In the genomic region with DNA sequence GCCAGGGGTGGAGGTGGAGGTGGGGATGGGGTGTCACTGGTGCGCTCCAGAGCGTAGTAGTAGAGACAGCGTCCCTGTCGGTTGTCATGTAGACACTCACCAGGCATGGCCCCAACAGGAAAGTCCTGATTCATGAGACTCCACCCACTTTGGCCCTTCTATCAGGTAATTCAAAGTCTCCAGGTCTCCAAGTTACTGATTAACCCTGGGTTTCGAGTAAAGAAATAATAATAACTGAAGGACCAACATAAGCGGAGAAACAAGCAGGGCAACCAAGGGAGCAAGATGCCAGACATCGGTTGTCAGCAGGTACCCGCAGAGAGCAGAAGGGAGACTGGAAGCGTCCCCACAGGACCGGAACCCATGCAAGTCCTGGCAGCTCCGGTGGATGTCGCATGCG, we compare ENCODE assay signal across 15 mouse cellular contexts. TPM values are rescaled to one million over a fixed set of nuclear protein-coding genes. Genes with fewer than 3 reads are reported as not detected.
DNase-seq lines count a peak whose midpoint lies in the region; ATAC-seq and TF ChIP-seq lines count a peak whose summit lies in the region.
"Had no signal": no experiment of that assay in that cellular context is flagged by ENCODE, and none has a peak within 500 bp of the region (broad histone marks: within the 10 kb centered on the region; RNA-seq: fewer than 3 reads in every experiment).

A gene (plus strand): TSS at position 247 of the 400 bp plus-strand sequence.

- 0 out of 2 replicates have a peak within 1 kb of the TSS, but pooled peaks have one; percentile 16 for H3K4me2 ChIP-seq in liver, embryonic 16.5 days (ENCODE audit: low read depth, low read length)
- no peak within 1 kb of the TSS for H3K4me2 ChIP-seq in liver, embryonic 12.5 days
- H3K4me2 ChIP-seq in lung, embryonic 14.5 days: no peak within 1 kb of the TSS
- peak within 1 kb of the TSS; percentile 48 for H3K4me2 ChIP-seq in stomach, embryonic 16.5 days (ENCODE audit: low read depth, low read length)

- WGBS in liver, embryonic 16.5 days (ENCODE audit: insufficient replicate concordance): 76% methylated on average over 13 of the region's 13 CpGs
- WGBS in liver, embryonic 12.5 days (ENCODE audit: insufficient replicate concordance): 77% methylated on average over 13 of the region's 13 CpGs
- 75% methylated on average over 13 of the region's 13 CpGs for WGBS in lung, embryonic 14.5 days
- WGBS in stomach, embryonic 16.5 days: 67% methylated on average over 13 of the region's 13 CpGs

- H3K4me1 ChIP-seq in liver, embryonic 16.5 days (ENCODE audit: control insufficient read depth, low read depth, low read length): peaks cover 15% of the 10 kb centered on the region
- H3K4me1 ChIP-seq in liver, embryonic 12.5 days: peaks cover 13% of the 10 kb centered on the region
- peaks cover under 1% of the 10 kb centered on the region; the same call in 1 of the 2 replicates for H3K4me1 ChIP-seq in lung, embryonic 14.5 days (ENCODE audit: insufficient read depth)
- peaks cover 13% of the 10 kb centered on the region; the same call in 1 of the 2 replicates for H3K4me1 ChIP-seq in stomach, embryonic 16.5 days (ENCODE audit: control insufficient read depth, insufficient read depth, low read length)

- H3K9me3 ChIP-seq in liver, embryonic 16.5 days (replicated peaks; ENCODE audit: control insufficient read depth, low read length): no peaks in the 10 kb centered on the region
- no peaks in the 10 kb centered on the region for H3K9me3 ChIP-seq in liver, embryonic 12.5 days (replicated peaks)
- no peaks in the 10 kb centered on the region for H3K9me3 ChIP-seq in lung, embryonic 14.5 days (ENCODE audit: low read depth, low read length)
- no peaks in the 10 kb centered on the region for H3K9me3 ChIP-seq in stomach, embryonic 16.5 days (replicated peaks; ENCODE audit: control insufficient read depth, low read length)
- H3K9me3 ChIP-seq: midbrain, embryonic 10.5 days had no signal

- no peak within 1 kb of the TSS for H3K4me3 ChIP-seq in liver, embryonic 16.5 days (ENCODE audit: low read depth, low read length)
- H3K4me3 ChIP-seq in liver, embryonic 12.5 days: no peak within 1 kb of the TSS
- H3K4me3 ChIP-seq in lung, embryonic 14.5 days (ENCODE audit: low read depth, low read length): no peak within 1 kb of the TSS
- peak within 1 kb of the TSS; percentile 39 for H3K4me3 ChIP-seq in stomach, embryonic 16.5 days (replicated peaks; ENCODE audit: low read length)
- H3K4me3 ChIP-seq: left cerebral cortex, adult 2 months; midbrain, embryonic 10.5 days had no signal

- no peak within 1 kb of the TSS for H3K9ac ChIP-seq in liver, embryonic 16.5 days (ENCODE audit: low read depth, low read length)
- no peak within 1 kb of the TSS for H3K9ac ChIP-seq in liver, embryonic 12.5 days
- H3K9ac ChIP-seq in lung, embryonic 14.5 days: no peak within 1 kb of the TSS
- peak within 1 kb of the TSS; percentile 67 for H3K9ac ChIP-seq in stomach, embryonic 16.5 days (ENCODE audit: low read length)

- H3K27me3 ChIP-seq in liver, embryonic 16.5 days (ENCODE audit: control insufficient read depth, insufficient read depth, low read depth, low read length): no peaks in the 10 kb centered on the region
- H3K27me3 ChIP-seq in liver, embryonic 12.5 days (replicated peaks): peaks cover 15% of the 10 kb centered on the region; the same call in 1 of the 2 replicates
- H3K27me3 ChIP-seq in lung, embryonic 14.5 days (ENCODE audit: insufficient read depth, low read length): no peaks in the 10 kb centered on the region
- H3K27me3 ChIP-seq in stomach, embryonic 16.5 days (ENCODE audit: control insufficient read depth, insufficient read depth, low read length): no peaks in the 10 kb centered on the region

- H3K36me3 ChIP-seq in liver, embryonic 16.5 days (ENCODE audit: control insufficient read depth, insufficient read depth): no peaks in the 10 kb centered on the region
- H3K36me3 ChIP-seq in liver, embryonic 12.5 days: no peaks in the 10 kb centered on the region
- H3K36me3 ChIP-seq in lung, embryonic 14.5 days (ENCODE audit: insufficient read depth): no peaks in the 10 kb centered on the region
- H3K36me3 ChIP-seq in stomach, embryonic 16.5 days (ENCODE audit: control insufficient read depth, insufficient read depth, low read length): no peaks in the 10 kb centered on the region
- H3K36me3 ChIP-seq: midbrain, embryonic 10.5 days had no signal

- H3K27ac ChIP-seq in liver, embryonic 16.5 days (ENCODE audit: low read length): no peak within 1 kb of the TSS
- H3K27ac ChIP-seq in liver, embryonic 12.5 days: no peak within 1 kb of the TSS
- no peak within 1 kb of the TSS for H3K27ac ChIP-seq in lung, embryonic 14.5 days (ENCODE audit: low read depth)
- H3K27ac ChIP-seq in stomach, embryonic 16.5 days (ENCODE audit: low read length): peak within 1 kb of the TSS; percentile 88
- H3K27ac ChIP-seq: left cerebral cortex, adult 2 months; midbrain, embryonic 10.5 days had no signal

- no peak for TF ChIP-seq CTCF in lung, embryonic 14.5 days (IDR thresholded peaks at IDR 0.05; ENCODE audit: low read depth)

- ATAC-seq in liver, embryonic 16.5 days (ENCODE audit: low read depth): peak; percentile 58
- no peak for ATAC-seq in liver, embryonic 12.5 days
- no peak for ATAC-seq in lung, embryonic 14.5 days (ENCODE audit: insufficient read depth)
- peak; percentile 86 for ATAC-seq in stomach, embryonic 16.5 days (ENCODE audit: insufficient read depth, low FRiP score)
- ATAC-seq: forebrain, embryonic 16.5 days had no signal

- peak; percentile 95 for DNase-seq in kidney, adult 9 months
- peak; percentile 50 for DNase-seq in lung, embryonic 14.5 days
- DNase-seq in heart, postnatal 4 days: no peak
- DNase-seq in adrenal gland, postnatal 4 days (ENCODE audit: low spot score in 2 of 2): no peak
- DNase-seq in adipocyte (ENCODE audit: low spot score): no peak
- DNase-seq: cerebellum, postnatal 25 days had no signal

RNA-seq across cellular contexts. Expression of the gene that starts here (rescaled TPM):
- 0.56 and 1.1 TPM in 2 replicates for polyA plus RNA-seq in liver, embryonic 16.5 days (2015; fragmentation: Nextera tagmentation; extraction: Ambion mirVana)
- polyA plus RNA-seq in liver, embryonic 12.5 days (2016; fragmentation: Nextera tagmentation; extraction: Ambion mirVana): not detected in 2 replicates
- 0.24 and 0.69 TPM in 2 replicates for polyA plus RNA-seq in lung, embryonic 14.5 days (2014; fragmentation: Nextera tagmentation; extraction: Ambion mirVana)
- polyA plus RNA-seq in stomach, embryonic 16.5 days (2015; fragmentation: Nextera tagmentation; extraction: Ambion mirVana): 19.3 and 25.1 TPM in 2 replicates
- not detected for total RNA-seq in heart, postnatal 4 days (2021)
- total RNA-seq in adrenal gland, postnatal 4 days (2021): 1 to 10 TPM in 1 of 2 experiments, not detected in 1; 1.2 TPM
- total RNA-seq: gastrocnemius, postnatal 4 days; left cerebral cortex, adult 2 months had no signal
- polyA plus RNA-seq: embryonic facial prominence, embryonic 14.5 days; forebrain, embryonic 16.5 days; limb, embryonic 14.5 days; midbrain, embryonic 10.5 days had no signal

Comparison
In these comparisons a context has a peak if more than half of its experiments do, and no peak if none do; other contexts are left out.
1. ATAC-seq: peak in liver, embryonic 16.5 days (single experiment) and stomach, embryonic 16.5 days (single experiment); none in liver, embryonic 12.5 days (single experiment) and lung, embryonic 14.5 days (single experiment).
2. H3K4me2 ChIP-seq: peak in liver, embryonic 16.5 days (single experiment) and stomach, embryonic 16.5 days (single experiment); none in liver, embryonic 12.5 days (single experiment) and lung, embryonic 14.5 days (single experiment).
3. Peak in DNase-seq in lung, embryonic 14.5 days; RNA of the gene not detected or under 1 TPM.